Mouse (Mus musculus) erythroblast, adult 5-6 weeks (primary cell): ENCODE data around the gene Rpl19. TPM values are rescaled to one million over a fixed set of nuclear protein-coding genes. Genes with fewer than 3 reads are reported as not detected.

Source experiments
- ATAC-seq: replicated peaks from 2 replicates; pipeline ENCODE4 v1.8.0; 2016; ENCODE audit warnings: moderate number of reproducible peaks, mild to moderate bottlenecking, moderate TSS enrichment, inconsistent platforms; ENCODE audit not compliant: poor library complexity, low FRiP score, severe bottlenecking
- total RNA-seq, 2 experiments: library from RNA; stranded (forward) in 1 of 2; stranded (reverse) in 1 of 2; fragments of 150-400 nt in 1 of 2; fragments of 200-764, 138-1000 nt in 1 of 2; gene quantifications; 2 replicates each; pipeline versions ENCODE4 v1.2.3 to v1.2.4; 2015 to 2017; ENCODE audit warnings: low replicate concordance in 2 of 2

The Rpl19 gene
- total RNA-seq, 2 experiments from 2014 or later: 332 to 899 TPM

GRCm38 (mm10) chr11:98020710-98021109 lies 5.8 kb upstream of the Rpl19 start:
- ATAC-seq: no peak

DNA sequence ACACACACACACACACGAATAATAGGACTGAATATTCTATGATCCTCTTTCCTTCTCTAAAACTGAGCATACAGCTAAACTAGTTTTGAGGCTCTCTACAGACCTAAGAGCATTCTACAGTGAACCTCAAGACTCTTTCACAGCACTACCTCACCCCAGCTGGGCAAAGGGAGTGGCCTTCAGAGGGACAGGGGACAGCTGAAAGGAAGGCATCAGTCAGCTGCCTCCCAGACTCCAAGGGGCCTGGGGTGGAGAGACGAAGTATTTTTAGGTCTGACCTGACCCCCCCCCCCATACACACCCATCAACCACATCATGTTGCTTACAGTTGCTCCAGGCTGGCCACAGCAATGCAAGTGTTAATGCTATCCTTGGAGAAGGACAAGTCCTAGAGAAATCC lies 5.4 kb upstream of the Rpl19 start:
- ATAC-seq: no peak

DNA sequence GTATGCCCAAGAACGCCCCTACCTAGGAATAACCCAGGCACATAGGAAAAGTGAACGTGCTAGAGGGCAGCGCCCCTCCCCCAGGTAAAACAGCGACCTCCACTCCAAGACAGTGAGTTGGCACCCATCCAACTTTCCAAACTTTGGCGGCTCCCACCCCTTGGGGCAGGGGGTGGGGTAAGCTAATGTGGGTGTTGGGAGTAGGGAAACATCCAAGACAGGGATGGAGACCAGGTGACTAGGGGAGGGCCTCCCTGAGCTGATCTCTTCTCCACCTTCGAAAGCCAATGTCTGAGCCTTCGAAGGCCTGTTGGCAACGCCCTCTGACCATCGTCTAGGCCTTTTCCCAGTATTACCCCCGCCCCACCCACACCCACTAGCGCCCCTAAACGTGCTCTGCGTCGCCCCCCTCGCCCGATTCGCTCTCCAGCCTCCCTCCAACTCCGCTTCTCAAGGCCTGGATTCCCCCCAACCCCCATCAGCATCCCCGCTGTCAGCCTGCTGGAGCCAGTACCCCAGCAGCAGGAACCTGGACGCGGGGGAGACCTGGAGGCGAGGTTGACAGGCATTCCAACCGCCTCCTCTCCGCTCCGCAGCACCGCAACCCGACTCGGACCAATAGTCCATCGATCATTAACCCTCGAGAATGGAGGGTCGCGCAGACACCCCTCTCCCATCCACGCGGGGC lies 4.8 kb upstream of the Rpl19 start:
- ATAC-seq: no peak

DNA sequence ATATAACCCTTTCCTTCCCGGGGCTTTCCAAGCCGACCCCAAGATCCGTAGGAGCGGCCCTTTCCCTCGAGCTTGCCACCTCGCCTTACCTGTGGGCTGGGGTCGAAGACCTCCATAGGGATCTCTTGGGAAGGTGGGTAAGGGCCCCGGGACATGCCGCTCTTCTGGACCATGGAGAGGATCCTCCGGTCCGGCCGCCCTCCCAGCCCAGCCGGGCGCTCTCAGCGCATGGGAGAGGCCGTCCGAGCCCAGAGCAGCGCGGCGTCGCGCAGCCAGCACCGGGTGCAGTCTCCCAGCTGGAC lies 4.3 kb upstream of the Rpl19 start:
- no peak for ATAC-seq

DNA sequence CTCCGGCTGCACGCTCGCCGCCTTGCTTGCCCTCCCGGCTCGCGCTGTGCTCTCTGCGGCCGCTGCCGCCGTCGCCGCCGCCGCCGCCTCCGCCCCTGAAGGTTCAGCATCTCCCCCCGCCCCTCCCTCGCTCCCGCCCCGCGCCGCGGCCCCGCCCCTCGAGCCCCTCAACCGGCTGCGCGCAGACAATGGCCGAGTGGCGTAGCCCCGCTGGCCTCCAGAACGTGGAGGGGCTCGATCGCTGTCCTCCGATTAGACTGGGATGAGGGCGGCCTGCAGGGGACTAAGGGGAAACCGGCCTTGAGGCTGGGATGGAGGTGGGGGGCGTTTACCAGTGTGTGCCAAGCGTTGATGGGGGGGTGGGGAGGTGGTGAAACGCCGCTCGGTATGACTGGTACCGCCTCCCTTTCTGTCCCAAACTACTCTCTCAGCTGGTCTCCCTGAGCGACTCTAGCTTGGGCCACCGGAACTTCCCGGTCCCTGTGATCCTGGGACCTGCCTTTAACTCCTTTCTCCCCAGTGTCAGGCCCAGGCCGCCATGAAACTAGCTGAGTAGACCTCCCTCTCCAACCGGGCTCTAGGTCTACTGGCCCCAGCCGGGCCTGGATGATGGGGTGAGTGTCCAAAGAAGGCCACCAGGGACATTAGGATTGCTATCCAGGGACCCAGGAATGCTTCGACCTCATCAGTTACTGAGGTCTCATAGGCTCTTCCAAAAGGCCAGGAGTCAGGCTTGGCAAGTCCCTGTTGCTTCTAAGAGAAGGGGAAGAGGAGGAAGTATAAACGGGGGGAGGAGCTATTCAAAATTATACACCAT lies 3.7 kb upstream of the Rpl19 start, which contains the start of gene Cacnb1:
TSS of gene Cacnb1 (minus strand) at position 480 of the 817 bp plus-strand sequence.
- ATAC-seq: no peak

DNA sequence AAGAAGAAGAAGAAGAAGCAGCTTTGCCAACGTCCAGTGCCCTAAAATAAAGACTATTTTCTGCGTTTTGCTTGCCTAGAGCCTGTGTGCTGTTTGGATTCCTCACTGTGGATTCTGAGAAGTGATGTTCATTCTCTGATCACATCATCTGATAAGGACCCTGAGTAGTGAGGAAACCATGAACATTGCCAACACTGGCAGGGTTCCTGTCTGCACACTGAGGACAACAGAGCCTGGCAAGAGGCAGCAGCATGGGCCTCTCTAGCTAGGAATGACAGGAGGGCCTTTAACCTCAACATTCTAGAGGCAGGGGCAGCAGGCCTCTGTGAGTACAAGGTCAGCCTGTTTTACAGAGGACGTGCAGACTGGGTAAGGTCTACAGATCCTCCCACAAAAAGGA lies 2.0 kb upstream of the Rpl19 start:
- no peak for ATAC-seq

- no peak for ATAC-seq
Observed at GRCm38 (mm10) chr11:98026248-98026569, 301 bp upstream of the Rpl19 start.

DNA sequence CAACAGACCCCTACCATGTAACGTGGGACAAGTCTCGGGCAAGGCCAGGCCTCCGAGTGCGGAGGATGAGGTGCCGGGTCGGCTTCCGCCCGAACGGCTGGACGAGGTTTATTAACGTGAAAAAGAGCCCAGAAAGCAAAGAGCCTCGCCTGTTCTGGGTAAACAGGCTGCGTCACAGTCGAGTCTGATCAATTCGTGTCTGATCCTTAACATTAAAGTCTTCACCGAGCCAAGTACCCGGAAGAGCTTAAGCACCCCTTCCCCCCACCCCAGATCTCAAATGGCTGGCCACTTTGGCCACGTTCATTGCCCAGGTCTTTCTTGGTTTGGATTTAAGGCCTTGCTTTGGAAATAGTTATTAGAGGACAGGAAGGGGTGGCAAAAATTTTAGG lies 783 bp downstream of the Rpl19 start:
- peak; percentile 1; the same call in 1 of the 2 replicates for ATAC-seq

DNA sequence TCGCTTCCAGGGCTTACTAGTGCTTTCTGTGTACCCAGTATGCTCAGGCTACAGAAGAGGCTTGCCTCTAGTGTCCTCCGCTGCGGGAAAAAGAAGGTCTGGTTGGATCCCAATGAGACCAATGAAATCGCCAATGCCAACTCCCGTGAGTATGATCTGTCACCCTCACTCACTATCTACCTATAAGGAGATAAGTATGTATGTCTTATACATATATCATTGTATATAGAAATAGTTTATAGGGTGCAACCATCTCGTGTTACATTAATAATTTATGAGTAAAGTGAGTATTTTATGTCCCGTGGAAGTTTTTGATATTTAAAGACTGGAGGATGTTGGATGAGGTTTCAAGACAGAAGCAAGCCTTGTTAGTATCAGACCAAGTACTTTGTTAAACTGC lies 1.3 kb downstream of the Rpl19 start:
- ATAC-seq: no peak

DNA sequence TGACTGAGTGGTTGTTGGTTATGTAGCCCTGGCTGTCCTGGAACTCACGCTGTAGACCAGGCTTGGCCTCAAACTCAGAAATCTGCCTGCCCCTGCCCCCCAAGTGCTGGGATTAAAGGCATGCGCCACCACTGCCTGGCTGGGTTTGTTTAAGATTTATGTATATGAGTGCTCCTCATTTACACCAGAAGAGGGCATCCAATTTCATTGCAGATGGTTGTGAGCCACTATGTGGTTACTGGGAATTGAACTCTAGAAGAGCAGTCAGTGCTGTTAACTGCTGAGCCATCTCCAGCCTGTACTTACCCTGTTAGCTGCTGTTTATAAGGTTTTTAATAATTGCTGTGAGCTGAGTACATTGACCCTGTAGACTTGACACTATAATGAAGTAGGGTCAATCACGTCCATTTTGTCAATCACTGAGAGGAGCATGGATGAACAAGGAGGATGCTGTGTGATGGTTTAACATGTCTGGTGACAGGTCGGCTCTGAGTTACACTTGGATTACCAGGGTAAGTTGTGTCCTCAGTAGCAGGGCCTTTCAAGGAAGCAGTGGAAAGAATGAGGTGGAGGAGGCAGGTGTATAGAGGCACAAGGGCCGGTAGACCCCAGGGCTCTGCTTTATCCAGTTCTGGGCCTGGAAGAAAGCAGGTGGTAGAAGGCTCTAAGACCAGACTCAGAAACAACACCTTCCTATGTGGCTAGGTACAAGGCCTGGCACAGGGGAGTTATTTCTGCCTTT lies 4.4 kb downstream of the Rpl19 start:
- no peak for ATAC-seq

- no peak for ATAC-seq
Observed at GRCm38 (mm10) chr11:98031443-98031770, 4.9 kb downstream of the Rpl19 start.

- ATAC-seq: no peak
Observed at GRCm38 (mm10) chr11:98034061-98034460, 7.6 kb downstream of the Rpl19 start.

DNA sequence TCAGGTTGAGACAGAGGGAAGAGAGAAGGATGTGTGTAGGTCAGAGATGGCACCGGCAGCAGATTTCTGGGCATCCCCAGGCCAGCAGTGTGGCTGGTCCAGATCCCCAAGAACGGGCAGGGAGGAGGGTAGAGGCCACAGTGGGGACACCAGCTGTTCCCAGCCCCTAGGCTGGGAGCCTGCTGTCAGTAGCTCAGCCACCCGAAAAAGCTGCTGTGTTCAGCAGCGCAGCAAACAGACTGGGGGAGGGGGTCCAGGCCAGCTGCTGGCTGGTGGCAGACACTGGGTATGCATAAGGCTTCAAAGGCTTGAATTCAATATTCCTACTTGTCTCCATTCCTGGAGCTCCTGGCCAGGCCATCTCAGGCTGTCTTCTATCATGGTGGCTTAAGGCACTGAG lies 8.3 kb downstream of the Rpl19 start:
- no peak for ATAC-seq

DNA sequence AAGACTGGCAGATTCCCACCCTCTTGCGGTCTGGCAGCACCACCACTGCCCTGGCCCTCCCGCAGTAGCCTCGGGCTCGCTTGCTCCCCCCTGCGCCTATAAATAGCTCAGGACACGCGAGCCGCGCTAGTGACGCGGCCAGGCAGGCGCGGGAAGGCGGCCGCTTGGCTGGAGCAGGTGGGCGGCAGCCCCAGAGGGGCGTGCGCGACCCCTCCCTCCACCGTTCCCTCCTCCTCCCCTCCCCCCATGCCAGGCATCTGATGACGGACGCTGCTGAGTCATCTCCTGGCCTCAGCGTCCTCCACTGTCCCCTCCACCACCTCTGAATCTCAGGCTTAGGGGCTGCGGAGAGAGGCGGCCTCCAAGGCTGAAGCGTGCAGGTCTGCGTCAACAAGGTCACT lies 9.5 kb downstream of the Rpl19 start:
- ATAC-seq: no peak

DNA sequence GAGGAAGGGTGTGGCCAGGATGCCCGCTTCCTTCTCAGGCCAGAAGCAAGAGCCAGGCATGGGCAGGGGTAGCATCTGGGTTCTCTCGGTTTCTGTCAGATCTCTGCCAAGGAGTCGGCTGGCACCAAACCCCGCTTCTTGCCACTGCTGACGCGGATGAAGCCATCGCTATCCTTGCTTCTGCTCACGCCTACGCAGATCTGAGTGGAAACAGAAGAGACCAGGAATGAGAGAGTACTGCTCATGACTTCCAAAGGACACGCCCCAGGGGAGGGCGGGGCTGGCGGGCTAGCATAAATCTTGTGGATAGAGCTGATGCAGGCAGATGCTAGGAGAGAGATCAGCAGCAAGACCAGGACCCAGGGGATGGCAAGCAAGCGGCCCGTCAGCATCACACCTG lies 11.4 kb downstream of the Rpl19 start:
- ATAC-seq: no peak

- ATAC-seq: no peak
Observed at GRCm38 (mm10) chr11:98040975-98041374, 14.5 kb downstream of the Rpl19 start.

DNA sequence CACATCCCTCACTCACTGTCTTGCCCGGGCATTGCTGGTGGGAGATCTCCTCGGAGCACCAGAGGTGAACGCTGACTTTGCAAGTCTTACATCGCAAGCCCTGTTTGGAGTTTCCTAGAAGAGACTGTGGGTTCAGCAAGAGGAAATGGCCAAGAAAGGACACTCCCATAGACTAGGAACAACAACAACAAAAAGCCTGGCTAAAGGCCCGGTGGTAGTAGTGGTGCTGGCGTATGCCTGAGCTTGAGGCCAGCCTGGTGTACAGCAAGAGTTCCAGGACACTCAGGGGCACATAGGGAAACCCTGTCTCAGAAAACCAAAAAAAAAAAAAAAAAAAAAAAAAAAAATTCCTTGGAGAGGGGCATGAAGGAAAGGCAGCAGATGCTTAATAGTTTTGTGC lies 16.2 kb downstream of the Rpl19 start:
- no peak for ATAC-seq

GRCm38 (mm10) chr11:98044074-98044473 lies 17.6 kb downstream of the Rpl19 start:
- no peak for ATAC-seq

GRCm38 (mm10) chr11:98045596-98045995 lies 19.1 kb downstream of the Rpl19 start:
- no peak for ATAC-seq

GRCm38 (mm10) chr11:98046466-98046865 lies 20.0 kb downstream of the Rpl19 start:
- ATAC-seq: no peak

- ATAC-seq: no peak
Observed at GRCm38 (mm10) chr11:98047745-98048144, 21.2 kb downstream of the Rpl19 start.
